Mouse (Mus musculus) C2C12 (cell line): ENCODE data around the gene Hmgcl.

ENCODE experiments used
- CEBPB ChIP-seq: IDR thresholded peaks from one replicate; pipeline ENCODE4 v1.6.1; 2011; ENCODE audit warnings: low read depth, mild to moderate bottlenecking, control low read depth, moderate library complexity
- CTCF ChIP-seq: IDR thresholded peaks from one replicate; pipeline ENCODE4 v1.5.1; 2011; ENCODE audit not compliant: control insufficient read depth, insufficient read depth, insufficient read length
- MAX ChIP-seq: IDR thresholded peaks from one replicate; pipeline ENCODE4 v1.6.1; 2011; ENCODE audit warnings: mild to moderate bottlenecking, control low read depth
- MYOD1 ChIP-seq: IDR thresholded peaks from one replicate; pipeline ENCODE4 v1.6.1; 2011; ENCODE audit warnings: low read depth; ENCODE audit not compliant: control insufficient read depth, insufficient read length
- USF1 ChIP-seq: IDR thresholded peaks from one replicate; pipeline ENCODE4 v1.6.1; 2011; ENCODE audit warnings: low read depth, mild to moderate bottlenecking, control low read depth, moderate library complexity

DNA sequence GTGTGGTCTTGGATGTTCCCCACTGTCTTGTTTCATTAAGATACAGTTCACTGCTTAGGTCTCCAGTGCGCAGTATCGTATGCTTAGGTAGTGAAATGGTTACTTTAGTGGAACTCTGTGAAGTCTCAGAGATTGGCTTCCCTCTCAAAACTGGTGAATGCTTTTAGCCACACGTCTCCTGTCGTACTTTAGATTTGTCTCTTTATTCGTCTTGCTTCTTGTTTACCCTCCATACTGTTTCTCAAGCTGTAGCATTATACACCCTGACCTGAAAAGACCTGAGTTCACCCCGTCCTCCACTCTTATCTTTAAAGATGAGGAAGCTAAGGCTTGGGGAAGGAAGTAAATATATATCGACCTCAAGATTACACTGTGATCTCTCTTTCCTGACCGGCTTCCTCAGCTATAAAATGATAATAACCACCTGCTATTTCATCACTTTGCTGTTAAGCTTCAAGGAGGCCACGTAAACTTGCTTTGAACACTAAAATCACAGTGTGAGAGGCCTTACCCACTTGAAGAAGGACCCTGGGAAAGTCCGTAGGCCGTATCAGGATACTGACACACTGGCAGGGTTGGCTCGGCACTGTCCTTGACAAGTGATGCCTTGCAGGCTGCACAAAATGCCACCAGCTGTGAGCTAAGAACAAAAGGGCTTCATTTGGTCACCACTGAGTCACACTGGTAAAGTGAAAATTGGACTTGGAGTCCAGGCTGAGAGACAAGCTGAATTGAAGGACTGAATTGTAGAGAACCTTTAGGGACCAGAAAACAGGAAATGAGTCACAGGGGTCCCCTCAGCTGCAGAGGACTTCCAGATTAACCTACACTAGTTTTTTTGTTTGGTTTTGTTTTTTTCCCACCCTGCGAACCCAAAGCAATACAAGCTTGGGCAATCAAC is 26.9 kb downstream of the Hmgcl start:
- TF ChIP-seq CTCF (no peak), MAX (no peak), USF1 (no peak), MYOD1 (no peak), CEBPB (no peak)
